Mouse (Mus musculus) ES-Bruce4 (cell line): ENCODE results near the gene Tmod2.

Experiments
- EP300 ChIP-seq: IDR thresholded peaks from 2 replicates; pipeline ENCODE4 v1.6.1; 2011; ENCODE audit warnings: low read depth, low read length; ENCODE audit not compliant: insufficient read depth
- POLR2A ChIP-seq: IDR thresholded peaks from one replicate; pipeline ENCODE4 v1.8.1; 2011; ENCODE audit warnings: low read length; ENCODE audit not compliant: insufficient read depth

- TF ChIP-seq POLR2A: no peak
- TF ChIP-seq EP300: no peak
Measured at GRCm38 (mm10) chr9:75597596-75597995, 13.5 kb downstream of the Tmod2 start.
